Mouse (Mus musculus): ENCODE results near the gene Wwox.
A peak's percentile ranks its signal among the peaks of the same experiment; 100 is the strongest.

Wwox gene

GRCm38 (mm10) chr8:114947921-114948320 is 508.5 kb downstream of the Wwox start:
- no peak for DNase-seq (ENCODE audit: extremely low spot score, low read depth, low spot score)

GRCm38 (mm10) chr8:114956377-114957168 is 517.1 kb downstream of the Wwox start:
- DNase-seq (ENCODE audit: extremely low spot score, low read depth, low spot score), result no peak

- DNase-seq (ENCODE audit: extremely low spot score, low read depth, low spot score), result no peak
Observed at GRCm38 (mm10) chr8:114958437-114959107, 519.1 kb downstream of the Wwox start.

- DNase-seq (ENCODE audit: extremely low spot score, low read depth, low spot score), result no peak
Observed at GRCm38 (mm10) chr8:114959406-114959805, 520.0 kb downstream of the Wwox start.

GRCm38 (mm10) chr8:114962494-114962893 is 523.0 kb downstream of the Wwox start:
- DNase-seq (ENCODE audit: extremely low spot score, low read depth, low spot score), result no peak

- no peak for DNase-seq (ENCODE audit: extremely low spot score, low read depth, low spot score)
Observed at GRCm38 (mm10) chr8:114963282-114963681, 523.8 kb downstream of the Wwox start.

GRCm38 (mm10) chr8:114964206-114964605 is 524.8 kb downstream of the Wwox start:
- DNase-seq (ENCODE audit: extremely low spot score, low read depth, low spot score), result no peak

- DNase-seq (ENCODE audit: extremely low spot score, low read depth, low spot score), result no peak
Observed at GRCm38 (mm10) chr8:114968842-114969241, 529.4 kb downstream of the Wwox start.

GRCm38 (mm10) chr8:114971378-114971777 is 531.9 kb downstream of the Wwox start:
- DNase-seq (ENCODE audit: extremely low spot score, low read depth, low spot score), result peak; percentile 30

- DNase-seq (ENCODE audit: extremely low spot score, low read depth, low spot score), result no peak
Observed at GRCm38 (mm10) chr8:114973002-114973461, 533.6 kb downstream of the Wwox start.

- no peak for DNase-seq (ENCODE audit: extremely low spot score, low read depth, low spot score)
Observed at GRCm38 (mm10) chr8:114974336-114974950, 535.0 kb downstream of the Wwox start.

GRCm38 (mm10) chr8:114977746-114978145 is 538.3 kb downstream of the Wwox start:
- no peak for DNase-seq (ENCODE audit: extremely low spot score, low read depth, low spot score)

GRCm38 (mm10) chr8:114978206-114978960 is 538.9 kb downstream of the Wwox start:
- DNase-seq (ENCODE audit: extremely low spot score, low read depth, low spot score), result no peak

GRCm38 (mm10) chr8:114979671-114980070 is 540.2 kb downstream of the Wwox start:
- DNase-seq (ENCODE audit: extremely low spot score, low read depth, low spot score), result no peak

GRCm38 (mm10) chr8:114982762-114983161 is 543.3 kb downstream of the Wwox start:
- no peak for DNase-seq (ENCODE audit: extremely low spot score, low read depth, low spot score)

- no peak for DNase-seq (ENCODE audit: extremely low spot score, low read depth, low spot score)
Observed at GRCm38 (mm10) chr8:114984500-114984899, 545.0 kb downstream of the Wwox start.

- no peak for DNase-seq (ENCODE audit: extremely low spot score, low read depth, low spot score)
Observed at GRCm38 (mm10) chr8:114985996-114986395, 546.5 kb downstream of the Wwox start.

GRCm38 (mm10) chr8:114986971-114987370 is 547.5 kb downstream of the Wwox start:
- no peak for DNase-seq (ENCODE audit: extremely low spot score, low read depth, low spot score)

GRCm38 (mm10) chr8:114990865-114991613 is 551.6 kb downstream of the Wwox start:
- no peak for DNase-seq (ENCODE audit: extremely low spot score, low read depth, low spot score)

GRCm38 (mm10) chr8:115000736-115001135 is 561.3 kb downstream of the Wwox start:
- DNase-seq (ENCODE audit: extremely low spot score, low read depth, low spot score), result no peak

Measured in hindlimb bud, embryonic 11.5 days (tissue).